Mouse (Mus musculus) brain, adult 2 months (tissue): ENCODE measurements around the gene Tbc1d16.

Source experiments
- DNase-seq: peaks from one replicate; pipeline ENCODE4 v3.0.0; 2011; ENCODE audit warnings: low read depth, low spot score

Gene Tbc1d16

GRCm38 (mm10) chr11:119208870-119209370 lies 19.4 kb downstream of the Tbc1d16 start:
- no peak for DNase-seq

- DNase-seq = no peak
Measured at GRCm38 (mm10) chr11:119207986-119208385, 20.3 kb downstream of the Tbc1d16 start.

- peak; percentile 85 for DNase-seq
Measured at GRCm38 (mm10) chr11:119206562-119206961, 21.7 kb downstream of the Tbc1d16 start.

- DNase-seq = no peak
Measured at GRCm38 (mm10) chr11:119205738-119206137, 22.6 kb downstream of the Tbc1d16 start.

- no peak for DNase-seq
Measured at GRCm38 (mm10) chr11:119203423-119203822, 24.9 kb downstream of the Tbc1d16 start.

GRCm38 (mm10) chr11:119199233-119199601 lies 29.1 kb downstream of the Tbc1d16 start:
- no peak for DNase-seq

GRCm38 (mm10) chr11:119198564-119199232 lies 29.6 kb downstream of the Tbc1d16 start:
- peak; percentile 95 for DNase-seq

GRCm38 (mm10) chr11:119197618-119198563 lies 30.4 kb downstream of the Tbc1d16 start:
- DNase-seq = peak; percentile 93

GRCm38 (mm10) chr11:119192605-119193004 lies 35.7 kb downstream of the Tbc1d16 start:
- DNase-seq = no peak

- DNase-seq = no peak
Measured at GRCm38 (mm10) chr11:119192176-119192575, 36.1 kb downstream of the Tbc1d16 start.

- DNase-seq = no peak
Measured at GRCm38 (mm10) chr11:119191606-119192081, 36.7 kb downstream of the Tbc1d16 start.

- peak; percentile 87 for DNase-seq
Measured at GRCm38 (mm10) chr11:119190498-119190897, 37.8 kb downstream of the Tbc1d16 start.

GRCm38 (mm10) chr11:119189319-119189718 lies 39.0 kb downstream of the Tbc1d16 start:
- DNase-seq = no peak

- no peak for DNase-seq
Measured at GRCm38 (mm10) chr11:119188389-119188788, 39.9 kb downstream of the Tbc1d16 start.

- DNase-seq = peak; percentile 70
Measured at GRCm38 (mm10) chr11:119187800-119188197, 40.5 kb downstream of the Tbc1d16 start.

- peak; percentile 86 for DNase-seq
Measured at GRCm38 (mm10) chr11:119186989-119187799, 41.1 kb downstream of the Tbc1d16 start.

GRCm38 (mm10) chr11:119186381-119186780 lies 41.9 kb downstream of the Tbc1d16 start:
- DNase-seq = no peak

GRCm38 (mm10) chr11:119183684-119184310 lies 44.5 kb downstream of the Tbc1d16 start:
- no peak for DNase-seq

- peak; percentile 34 for DNase-seq
Measured at GRCm38 (mm10) chr11:119181861-119182395, 46.4 kb downstream of the Tbc1d16 start.

- peak; percentile 66 for DNase-seq
Measured at GRCm38 (mm10) chr11:119180824-119181582, 47.3 kb downstream of the Tbc1d16 start.
